Mouse (Mus musculus) heart, embryonic 11.5 days (tissue): Measurements from ENCODE around the gene Plekhb1. TPM values are rescaled to one million over a fixed set of nuclear protein-coding genes. Genes with fewer than 3 reads are reported as not detected.
A peak's percentile ranks its signal among the peaks of the same experiment; 100 is the strongest.

Source experiments
- ATAC-seq: fragments of 200-750 bp; cut with Nextera tagmentation; replicated peaks from 2 replicates; pipeline ENCODE4 v1.8.0; 2017; ENCODE audit warnings: moderate library complexity; ENCODE audit not compliant: insufficient number of reproducible peaks, low FRiP score, low TSS enrichment
- H3K27ac ChIP-seq: fragments of 300-500 bp; sonication (generic); 2 replicates; pipeline ENCODE4 v1.5.1; 2014; ENCODE audit warnings: mild to moderate bottlenecking, low read depth, low read length
- H3K27me3 ChIP-seq: fragments of 300-500 bp; sonication (generic); 2 replicates; pipeline ENCODE4 v1.6.1; 2014; ENCODE audit warnings: mild to moderate bottlenecking, low read length, mixed read lengths; ENCODE audit not compliant: control insufficient read depth, insufficient read depth
- H3K36me3 ChIP-seq: fragments of 300-500 bp; sonication (generic); 2 replicates; pipeline ENCODE4 v1.6.1; 2014; ENCODE audit warnings: mild to moderate bottlenecking, low read length, moderate library complexity, mixed read lengths; ENCODE audit not compliant: control insufficient read depth, insufficient read depth
- H3K4me1 ChIP-seq: fragments of 300-500 bp; sonication (generic); 2 replicates; pipeline ENCODE4 v1.6.1; 2014; ENCODE audit warnings: low read length; ENCODE audit not compliant: control insufficient read depth, insufficient read depth
- H3K4me2 ChIP-seq: fragments of 300-500 bp; sonication (generic); 2 replicates; pipeline ENCODE4 v1.6.1; 2014; ENCODE audit warnings: mild to moderate bottlenecking, moderate library complexity
- H3K4me3 ChIP-seq: fragments of 300-500 bp; sonication (generic); 2 replicates; pipeline ENCODE4 v1.5.1; 2014; ENCODE audit warnings: low read depth, low read length
- H3K9ac ChIP-seq: fragments of 300-500 bp; sonication (generic); 2 replicates; pipeline ENCODE4 v1.6.1; 2014; ENCODE audit warnings: mild to moderate bottlenecking, low read depth, low read length, moderate library complexity
- H3K9me3 ChIP-seq: fragments of 300-500 bp; sonication (generic); replicated peaks from 2 replicates; pipeline ENCODE4 v1.6.1; 2016; ENCODE audit warnings: low read length; ENCODE audit not compliant: control insufficient read depth
- WGBS: fragments of 180-500 bp; shearing (Covaris S2); extraction: QIAGEN DNeasy Blood & Tissue Kit; methylation state at CpG from one replicate; pipeline ENCODE4 v1.1.7; 2014; ENCODE audit not compliant: insufficient replicate concordance; 5-methylcytosine and 5-hydroxymethylcytosine counted together
- polyA plus RNA-seq: library from polyadenylated mRNA; unstranded; fragments of >200 nt; fragmentation: Nextera tagmentation; extraction: Ambion mirVana; gene quantifications from 2 replicates; pipeline ENCODE4 v1.2.1, GENCODE M21; 2014

Plekhb1 gene
- 0.89 and 1.6 TPM in 2 replicates for polyA plus RNA-seq

DNA sequence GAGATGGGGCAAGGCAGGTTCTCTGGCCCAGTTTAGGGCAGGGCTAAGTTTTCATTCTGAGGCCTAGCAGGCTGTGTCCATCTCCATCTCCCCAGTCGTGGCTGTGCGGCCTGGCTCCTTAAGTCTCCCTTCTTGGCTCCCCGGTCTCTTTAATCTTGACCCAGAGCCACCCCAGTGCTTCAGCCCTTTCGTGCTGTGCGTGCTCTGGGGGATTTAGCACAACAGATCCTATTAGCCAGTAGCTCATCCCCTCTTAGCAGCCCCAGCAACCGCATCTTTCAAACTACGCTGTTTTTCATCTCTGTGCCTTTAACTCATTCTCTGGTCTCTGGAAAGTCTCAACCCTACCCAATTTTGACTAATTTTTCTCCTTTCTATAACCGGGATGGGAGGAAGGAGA, at the start of gene Plekhb1:
Gene Plekhb1, minus strand, starts transcription at position 184 of the 400 bp plus-strand sequence.
- Histone ChIP-seq H3K4me1 (peaks cover 13% of the 10 kb centered on the region; the same call in 1 of the 2 replicates), H3K9me3 (no peaks in the 10 kb centered on the region), H3K4me3 (no peak within 1 kb of the TSS), H3K9ac (no peak within 1 kb of the TSS), H3K27me3 (no peaks in the 10 kb centered on the region), H3K4me2 (peak within 1 kb of the TSS; percentile 39), H3K27ac (no peak within 1 kb of the TSS), H3K36me3 (no peaks in the 10 kb centered on the region)
- no peak for ATAC-seq
- 68% methylated on average over 8 of the region's 8 CpGs for WGBS

DNA sequence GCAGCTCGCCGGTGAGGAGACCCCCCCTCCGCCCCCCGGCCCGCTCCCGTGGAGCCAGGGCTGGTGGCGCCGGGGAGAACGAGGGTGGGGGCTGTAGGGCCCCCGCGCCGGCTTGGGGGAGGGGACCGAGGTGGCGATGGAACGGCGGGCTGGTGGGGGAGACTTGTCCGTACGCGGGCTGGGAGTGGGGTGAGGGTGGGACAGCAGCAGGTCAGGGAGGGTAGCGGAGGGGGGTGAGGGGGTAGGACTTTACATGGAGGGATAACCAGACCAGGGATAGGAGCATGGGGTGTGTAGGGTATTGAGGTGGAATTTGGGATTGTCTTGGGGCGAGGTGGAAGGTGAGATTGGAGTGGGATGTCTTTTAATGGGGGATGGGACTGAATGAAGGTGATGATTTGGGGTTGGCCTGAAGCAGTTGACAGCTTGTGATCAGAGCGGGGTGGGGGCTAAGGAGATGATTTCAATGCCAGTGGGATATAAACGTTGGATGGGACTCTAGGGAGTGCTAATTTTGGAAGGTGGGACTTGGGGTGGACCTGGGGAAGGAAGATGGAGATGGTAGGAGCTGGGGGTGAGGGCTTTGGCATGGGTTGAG, 44.8 kb upstream of the Plekhb1 start:
- ATAC-seq = peak; percentile 53
- Histone ChIP-seq H3K9me3 (no peaks in the 10 kb centered on the region), H3K27ac (peak overlapping the region; percentile 98), H3K9ac (peak overlapping the region; percentile 91), H3K4me1 (peaks cover 13% of the 10 kb centered on the region), H3K4me2 (peak overlapping the region; percentile 86), H3K36me3 (no peaks in the 10 kb centered on the region), H3K4me3 (peak overlapping the region; percentile 68), H3K27me3 (no peaks in the 10 kb centered on the region)
- under 1% methylated on average over 21 of the region's 23 CpGs for WGBS

DNA sequence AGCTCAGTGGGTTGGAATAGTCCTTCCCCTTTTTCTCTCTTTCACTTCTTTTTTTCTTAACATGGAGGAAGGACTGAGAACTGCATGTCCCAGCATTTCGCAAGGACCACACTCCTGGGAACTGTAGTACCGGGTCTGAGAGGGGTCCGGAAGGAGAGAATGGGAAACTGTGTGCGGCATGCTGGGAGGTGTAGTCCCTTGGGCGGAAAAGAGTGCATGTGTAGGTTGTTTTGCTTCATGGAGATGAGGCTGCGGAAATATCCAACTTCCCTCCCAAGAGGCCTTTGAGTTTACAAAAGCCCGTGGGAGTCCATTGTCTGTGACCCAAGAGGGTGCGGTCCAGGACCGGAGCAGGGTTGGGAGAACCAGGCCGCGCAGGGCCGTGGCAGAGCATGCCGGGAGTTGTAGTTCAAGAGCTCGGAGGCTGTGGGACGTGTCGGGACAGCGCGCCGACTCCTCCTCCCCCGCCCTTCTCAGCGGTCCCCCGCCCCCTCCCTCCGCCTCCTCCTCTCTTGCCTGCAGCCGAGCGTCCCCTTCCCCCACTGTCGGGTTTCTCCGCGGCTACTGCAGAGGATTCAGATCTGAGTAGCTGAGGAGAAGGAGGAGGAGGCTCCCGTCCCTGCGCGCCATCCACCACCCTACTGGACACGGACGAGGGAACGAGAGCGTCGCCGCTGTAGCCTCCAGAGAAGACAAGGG, 44.1 kb upstream of the Plekhb1 start, which contains the start of gene Fam168a:
Gene Fam168a, plus strand, starts transcription at position 493 of the 699 bp plus-strand sequence.
- ATAC-seq = peak; percentile 98
- Histone ChIP-seq H3K27ac (peak within 1 kb of the TSS; percentile 98), H3K9me3 (no peaks in the 10 kb centered on the region), H3K4me2 (peak within 1 kb of the TSS; percentile 86), H3K36me3 (no peaks in the 10 kb centered on the region), H3K27me3 (no peaks in the 10 kb centered on the region), H3K4me1 (peaks cover 13% of the 10 kb centered on the region), H3K4me3 (peak within 1 kb of the TSS; percentile 68), H3K9ac (peak within 1 kb of the TSS; percentile 91)
- 0% methylated on average over 34 of the region's 37 CpGs for whole genome bisulfite sequencing

DNA sequence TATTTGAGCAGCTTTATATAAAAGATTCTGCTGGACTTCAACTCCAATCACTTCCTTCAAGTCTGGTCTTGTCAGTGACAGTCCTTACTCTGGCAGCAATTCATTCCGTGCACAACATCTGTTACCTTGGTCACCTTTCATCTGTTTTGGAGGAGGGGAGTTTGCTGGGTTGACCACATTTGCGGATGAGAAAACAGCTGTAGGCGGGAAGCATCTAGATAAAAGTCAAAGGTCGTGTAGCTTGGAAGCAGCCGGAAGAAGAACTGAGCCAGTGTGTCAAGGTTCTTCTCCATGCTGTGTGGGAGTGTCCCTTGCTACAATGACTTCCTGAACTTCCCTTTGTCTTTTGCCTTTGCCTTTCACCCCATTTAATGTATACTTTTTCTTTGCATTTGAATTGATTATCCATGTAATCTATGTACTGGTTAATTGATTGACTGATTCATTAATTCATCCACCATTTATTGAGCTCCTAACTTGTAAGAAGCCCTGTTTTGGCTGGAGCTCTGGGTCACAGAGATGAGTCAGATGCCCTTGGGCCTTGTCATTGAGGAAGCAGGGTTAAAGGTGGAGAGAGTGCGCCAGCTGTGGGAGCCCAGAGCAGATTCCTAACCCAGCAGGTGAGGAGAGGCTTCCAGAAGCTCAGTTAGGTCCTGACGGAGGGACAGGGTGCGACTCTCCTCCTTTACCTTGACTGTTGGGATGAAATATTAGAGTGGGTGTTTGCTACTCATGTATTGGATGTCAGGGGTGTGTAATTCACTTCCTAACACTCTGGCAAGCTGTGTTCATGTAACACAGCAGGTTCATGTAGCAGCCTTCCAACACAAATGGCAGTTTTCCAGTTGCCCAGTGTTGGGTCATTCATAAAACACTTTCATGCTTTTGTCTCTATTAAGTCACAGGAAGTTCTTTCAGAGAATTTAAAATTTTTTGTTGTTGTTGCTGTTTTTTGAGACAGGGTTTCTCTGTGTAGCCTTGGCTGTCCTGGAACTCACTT, 37.9 kb upstream of the Plekhb1 start:
- no peak for ATAC-seq
- H3K4me1 ChIP-seq = no peaks in the 10 kb centered on the region
- 61% methylated on average over 8 of the region's 8 CpGs for WGBS
- no peak overlapping the region for H3K9ac ChIP-seq
- H3K9me3 ChIP-seq = no peaks in the 10 kb centered on the region; the same call in 1 of the 2 replicates
- H3K4me2 ChIP-seq = no peak overlapping the region
- H3K4me3 ChIP-seq = no peak overlapping the region
- no peak overlapping the region for H3K27ac ChIP-seq
- H3K27me3 ChIP-seq = no peaks in the 10 kb centered on the region
- H3K36me3 ChIP-seq = no peaks in the 10 kb centered on the region

DNA sequence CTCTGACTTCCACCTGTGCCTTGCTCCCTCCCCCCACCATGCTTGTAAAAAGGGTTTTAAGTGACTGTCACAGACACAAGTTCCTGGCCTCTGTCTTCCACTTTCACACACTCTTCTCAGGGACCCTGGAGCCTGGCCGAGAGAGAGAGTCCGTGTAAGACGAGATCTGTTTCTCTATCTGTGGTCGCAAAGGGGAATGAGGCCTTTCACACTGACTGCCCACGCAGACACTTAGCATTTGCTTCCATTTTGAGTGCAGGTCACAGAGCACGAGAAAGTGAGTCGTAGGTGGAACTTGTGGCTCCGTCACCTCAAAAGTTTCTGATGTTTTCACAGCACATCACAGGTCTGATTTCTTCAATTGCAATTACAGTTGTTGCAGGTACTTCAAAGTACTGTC, 31.0 kb upstream of the Plekhb1 start:
- ATAC-seq = no peak
- H3K4me2 ChIP-seq = no peak overlapping the region
- no peak overlapping the region for H3K4me3 ChIP-seq
- 61% methylated on average over 8 of the region's 8 CpGs for WGBS
- H3K27me3 ChIP-seq = no peaks in the 10 kb centered on the region
- H3K9me3 ChIP-seq = no peaks in the 10 kb centered on the region; the same call in 1 of the 2 replicates
- H3K27ac ChIP-seq = no peak overlapping the region
- no peaks in the 10 kb centered on the region for H3K4me1 ChIP-seq
- H3K9ac ChIP-seq = no peak overlapping the region
- H3K36me3 ChIP-seq = no peaks in the 10 kb centered on the region

DNA sequence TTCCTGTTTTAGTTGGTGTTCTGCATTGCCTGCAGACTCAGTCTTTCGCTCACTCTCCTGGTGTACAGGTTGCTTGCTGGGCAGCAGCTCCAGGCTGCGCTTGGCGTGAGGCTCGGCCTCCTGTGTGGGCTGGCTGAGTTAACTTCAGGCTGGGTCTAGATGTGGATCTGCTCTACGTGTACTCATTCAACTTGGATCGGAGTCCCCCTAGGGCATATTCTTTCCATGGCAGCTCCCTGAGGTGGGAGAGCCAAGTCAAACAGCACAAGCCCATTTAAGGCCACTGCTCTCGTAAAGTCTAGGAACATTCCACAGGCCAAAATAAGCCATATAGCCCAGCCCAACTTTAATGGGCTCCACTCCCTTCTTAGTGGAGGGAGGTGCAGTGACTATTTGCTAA, 26.3 kb upstream of the Plekhb1 start:
- no peak overlapping the region for H3K27ac ChIP-seq
- H3K4me1 ChIP-seq = no peaks in the 10 kb centered on the region
- no peak overlapping the region for H3K4me3 ChIP-seq
- H3K27me3 ChIP-seq = no peaks in the 10 kb centered on the region
- no peak overlapping the region for H3K9ac ChIP-seq
- H3K9me3 ChIP-seq = no peaks in the 10 kb centered on the region
- no peak overlapping the region for H3K4me2 ChIP-seq
- H3K36me3 ChIP-seq = no peaks in the 10 kb centered on the region
- 77% methylated on average over 7 of the region's 7 CpGs for WGBS
- no peak for ATAC-seq

DNA sequence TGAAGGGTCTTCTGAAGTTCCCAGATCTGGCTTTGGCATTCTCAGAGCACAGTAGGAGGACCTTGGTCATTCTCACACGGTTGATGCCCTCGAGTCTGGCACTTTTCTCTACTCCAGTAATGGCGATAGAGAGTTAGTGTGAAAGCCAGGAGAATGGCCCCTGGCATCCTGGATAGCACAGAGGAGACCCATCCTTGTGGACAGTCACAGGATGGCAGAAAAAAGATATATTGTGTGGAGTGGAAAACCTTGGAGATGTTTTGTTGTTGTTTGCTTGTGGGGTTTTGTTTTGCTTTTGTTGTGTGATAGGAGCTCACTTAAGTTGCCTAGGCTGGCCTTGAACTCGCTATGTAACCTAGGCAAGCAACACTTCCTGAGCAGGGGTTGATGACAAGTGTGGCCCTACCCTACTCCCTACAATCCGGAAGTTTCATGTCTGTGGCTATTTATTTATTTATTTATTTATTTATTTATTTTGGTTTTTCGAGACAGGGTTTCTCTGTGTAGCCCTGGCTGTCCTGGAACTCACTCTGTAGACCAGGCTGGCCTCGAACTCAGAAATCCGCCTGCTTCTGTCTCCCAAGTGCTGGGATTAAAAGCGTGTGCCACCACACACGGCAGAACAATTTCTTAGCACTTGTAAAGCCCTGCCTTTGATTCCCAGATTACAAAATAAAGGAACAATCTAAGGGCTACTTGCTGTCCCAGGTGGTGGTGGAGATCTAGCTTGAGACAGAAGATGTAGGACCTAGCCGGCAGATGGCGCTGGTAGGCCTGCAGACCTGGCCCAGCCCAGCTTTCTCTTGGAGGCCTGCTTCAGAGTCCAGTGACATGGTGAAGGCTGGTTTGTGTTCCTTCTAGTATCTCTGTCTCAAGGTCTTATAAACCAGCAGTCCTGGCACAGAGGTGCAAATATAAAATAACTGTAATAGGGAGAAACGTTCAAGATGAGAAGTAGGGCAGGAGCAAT, 23.1 kb upstream of the Plekhb1 start:
- Histone ChIP-seq H3K4me2 (no peak overlapping the region), H3K9me3 (no peaks in the 10 kb centered on the region), H3K36me3 (no peaks in the 10 kb centered on the region), H3K27ac (no peak overlapping the region), H3K27me3 (no peaks in the 10 kb centered on the region), H3K4me3 (no peak overlapping the region), H3K4me1 (no peaks in the 10 kb centered on the region), H3K9ac (no peak overlapping the region)
- ATAC-seq = peak; percentile 35; the same call in 1 of the 2 replicates
- WGBS = 34% methylated on average over 13 of the region's 13 CpGs
